Mouse (Mus musculus): ENCODE results near the gene Mrps33. TPM values are rescaled to one million over a fixed set of nuclear protein-coding genes. Genes with fewer than 3 reads are reported as not detected.

Mrps33 gene
- 76.5 TPM for polyA plus RNA-seq (2017; shearing (Covaris generic))

DNA sequence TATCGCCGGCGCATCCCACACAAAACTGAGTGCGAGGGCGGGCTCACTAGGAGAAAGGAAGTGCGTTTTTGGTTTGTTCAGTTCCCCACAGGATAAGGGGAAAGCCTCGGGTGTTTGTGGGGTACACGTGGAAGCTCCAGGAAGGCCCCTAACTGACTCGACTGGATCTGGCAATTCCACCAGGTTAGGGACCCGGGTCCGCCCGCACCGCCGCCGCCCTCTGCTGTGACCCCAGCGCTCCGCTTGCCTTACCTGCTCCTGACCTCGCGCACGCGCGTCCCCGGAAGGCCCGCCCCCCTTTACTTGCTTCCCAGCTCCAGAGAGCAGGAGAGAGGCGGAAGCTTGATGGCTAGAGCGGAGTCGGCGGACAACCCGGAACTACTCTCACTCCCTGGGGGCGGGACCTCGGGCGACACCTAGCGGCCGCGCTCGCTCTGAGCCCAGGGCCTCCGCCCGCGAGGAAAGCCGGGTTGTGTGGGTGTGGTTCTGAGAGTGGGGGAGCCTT, at the start of gene Mrps33:
Gene Mrps33 (minus strand): TSS at position 377 of the 505 bp plus-strand sequence.

Other genes with a start within 250 kb of the Mrps33 start
- 40.0 TPM for gene Adck2, start 237.1 kb downstream of the Mrps33 start, polyA plus RNA-seq (2017; shearing (Covaris generic))
- not detected for gene Gm42420, start 225.2 kb downstream of the Mrps33 start, polyA plus RNA-seq (2017; shearing (Covaris generic))
- gene Ndufb2, start 218.4 kb downstream of the Mrps33 start, polyA plus RNA-seq (2017; shearing (Covaris generic)), result 91.8 TPM
- 26.5 TPM for gene Braf, start 85.5 kb downstream of the Mrps33 start, polyA plus RNA-seq (2017; shearing (Covaris generic))
- 0.35 TPM for gene Tmem178b, start 62.3 kb upstream of the Mrps33 start, polyA plus RNA-seq (2017; shearing (Covaris generic))

All from effector memory CD4-positive, alpha-beta T cell, adult 7 months (primary cell).